10 mouse cellular contexts compared by ENCODE assay signal in genomic region chr14:99043499-99043898, GRCm38 (mm10). TPM values are rescaled to one million over a fixed set of nuclear protein-coding genes. Genes with fewer than 3 reads are reported as not detected.
DNase-seq lines count a peak whose midpoint lies in the region; ATAC-seq and TF ChIP-seq lines count a peak whose summit lies in the region.
"Had no signal": no experiment of that assay in that cellular context is flagged by ENCODE, and none has a peak within 500 bp of the region (broad histone marks: within the 10 kb centered on the region; RNA-seq: fewer than 3 reads in every experiment).

No protein-coding gene starts in this region.

- TF ChIP-seq CTCF in E14TG2a.4 (conservative IDR thresholded peaks at IDR 0.05; ENCODE audit: low read length): no peak

- H3K27ac ChIP-seq in heart, embryonic 12.5 days (ENCODE audit: poor library complexity, severe bottlenecking): no peak overlapping the region
- H3K27ac ChIP-seq in forebrain, embryonic 14.5 days (ENCODE audit: low read depth, low read length): no peak overlapping the region
- H3K27ac ChIP-seq in liver, embryonic 13.5 days: peak overlapping the region; percentile 44; the same call in 1 of the 2 replicates
- H3K27ac ChIP-seq: left cerebral cortex, adult 2 months had no signal

- H3K9ac ChIP-seq in heart, embryonic 12.5 days: peak overlapping the region; percentile 19
- H3K9ac ChIP-seq in forebrain, embryonic 14.5 days (ENCODE audit: low read length): no peak overlapping the region
- H3K9ac ChIP-seq in liver, embryonic 13.5 days: peak overlapping the region; percentile 98

- peaks cover 11% of the 10 kb centered on the region for H3K36me3 ChIP-seq in heart, embryonic 12.5 days
- peaks cover 17% of the 10 kb centered on the region for H3K36me3 ChIP-seq in E14TG2a.4 (ENCODE audit: insufficient read depth, low read length)
- peaks cover 7% of the 10 kb centered on the region; the same call in 1 of the 2 replicates for H3K36me3 ChIP-seq in forebrain, embryonic 14.5 days (ENCODE audit: control insufficient read depth, insufficient read depth, low read length)
- peaks cover 16% of the 10 kb centered on the region for H3K36me3 ChIP-seq in liver, embryonic 13.5 days

- ATAC-seq in heart, embryonic 12.5 days (ENCODE audit: insufficient number of reproducible peaks, low FRiP score): no peak
- ATAC-seq in forebrain, embryonic 14.5 days: no peak
- no peak for ATAC-seq in liver, embryonic 13.5 days (ENCODE audit: low read depth)

- H3K27me3 ChIP-seq in heart, embryonic 12.5 days (replicated peaks): no peaks in the 10 kb centered on the region
- no peaks in the 10 kb centered on the region for H3K27me3 ChIP-seq in E14TG2a.4 (ENCODE audit: insufficient read depth, low read length)
- H3K27me3 ChIP-seq in forebrain, embryonic 14.5 days (replicated peaks; ENCODE audit: control insufficient read depth, insufficient read depth, low read length): no peaks in the 10 kb centered on the region
- H3K27me3 ChIP-seq in liver, embryonic 13.5 days: no peaks in the 10 kb centered on the region

- H3K9me3 ChIP-seq in heart, embryonic 12.5 days (replicated peaks): no peaks in the 10 kb centered on the region
- H3K9me3 ChIP-seq in E14TG2a.4 (ENCODE audit: low read length): no peaks in the 10 kb centered on the region
- H3K9me3 ChIP-seq in forebrain, embryonic 14.5 days (replicated peaks; ENCODE audit: control insufficient read depth, low read length): no peaks in the 10 kb centered on the region
- H3K9me3 ChIP-seq in liver, embryonic 13.5 days (replicated peaks): no peaks in the 10 kb centered on the region

- intact Hi-C loops in heart, postnatal 25 days (cut with DNase I): no loop called here

- WGBS in heart, embryonic 12.5 days: 37% methylated on average over 1 of the region's 1 CpGs
- WGBS in forebrain, embryonic 14.5 days: 42% methylated on average over 1 of the region's 1 CpGs
- 38% methylated on average over 1 of the region's 1 CpGs for WGBS in liver, embryonic 13.5 days (ENCODE audit: insufficient replicate concordance)

- DNase-seq in heart, postnatal 25 days (ENCODE audit: low spot score): no peak
- no peak for DNase-seq in forebrain, embryonic 14.5 days (ENCODE audit: low spot score)
- DNase-seq in liver, embryonic 13.5 days: no peak
- no peak for DNase-seq in urinary bladder, postnatal 14 days (ENCODE audit: low spot score)
- no peak for DNase-seq in frontal cortex, postnatal 14 days (ENCODE audit: low spot score in 2 of 2)
- no peak for DNase-seq in MN1 (ENCODE audit: low spot score)
- DNase-seq: gastrocnemius, postnatal 10 days had no signal

- H3K4me3 ChIP-seq in heart, embryonic 12.5 days: 0 out of 2 replicates have a peak overlapping the region, but pooled peaks have one; percentile 89
- peak overlapping the region; percentile 99 for H3K4me3 ChIP-seq in E14TG2a.4 (replicated peaks; ENCODE audit: low read length)
- no peak overlapping the region for H3K4me3 ChIP-seq in forebrain, embryonic 14.5 days (ENCODE audit: low read depth, low read length)
- peak overlapping the region; percentile 97 for H3K4me3 ChIP-seq in liver, embryonic 13.5 days (replicated peaks)
- H3K4me3 ChIP-seq: left cerebral cortex, adult 2 months had no signal

- peak overlapping the region; percentile 80 for H3K4me2 ChIP-seq in heart, embryonic 12.5 days
- H3K4me2 ChIP-seq in forebrain, embryonic 14.5 days (ENCODE audit: low read length): peak overlapping the region; percentile 80
- peak overlapping the region; percentile 75 for H3K4me2 ChIP-seq in liver, embryonic 13.5 days

- peaks cover 36% of the 10 kb centered on the region for H3K4me1 ChIP-seq in heart, embryonic 12.5 days (replicated peaks)
- H3K4me1 ChIP-seq in E14TG2a.4 (replicated peaks; ENCODE audit: low read depth, low read length): peaks cover 78% of the 10 kb centered on the region
- H3K4me1 ChIP-seq in forebrain, embryonic 14.5 days (ENCODE audit: control insufficient read depth, insufficient read depth, low read length): peaks cover 14% of the 10 kb centered on the region
- H3K4me1 ChIP-seq in liver, embryonic 13.5 days (replicated peaks): peaks cover 58% of the 10 kb centered on the region

RNA-seq across cellular contexts. Expression of gene Mzt1, which starts 2.4 kb away (rescaled TPM):
- polyA plus RNA-seq in heart, embryonic 12.5 days (2016; fragmentation: Nextera tagmentation; extraction: Ambion mirVana): 104 and 105 TPM in 2 replicates
- total RNA-seq in heart, postnatal 25 days (2021): 10 to 100 TPM; 33.0 to 33.6 TPM
- polyA plus RNA-seq in forebrain, embryonic 14.5 days (2014; fragmentation: Nextera tagmentation; extraction: Ambion mirVana): 68.4 and 76.9 TPM in 2 replicates
- polyA plus RNA-seq in liver, embryonic 13.5 days (2015; fragmentation: Nextera tagmentation; extraction: Ambion mirVana): 52.1 and 63.0 TPM in 2 replicates

RNA-seq across cellular contexts. Expression of gene Bora, which starts 2.5 kb away (rescaled TPM):
- 47.0 and 48.5 TPM in 2 replicates for polyA plus RNA-seq in heart, embryonic 12.5 days (2016; fragmentation: Nextera tagmentation; extraction: Ambion mirVana)
- 1 to 10 TPM in 1 of 2 experiments, under 1 TPM in 1; 0.83 to 1.1 TPM for total RNA-seq in heart, postnatal 25 days (2021)
- 19.4 and 21.1 TPM in 2 replicates for polyA plus RNA-seq in forebrain, embryonic 14.5 days (2014; fragmentation: Nextera tagmentation; extraction: Ambion mirVana)
- 36.8 and 39.0 TPM in 2 replicates for polyA plus RNA-seq in liver, embryonic 13.5 days (2015; fragmentation: Nextera tagmentation; extraction: Ambion mirVana)

RNA-seq across cellular contexts. Expression of gene Rpl36a-ps1, which starts 49.4 kb away (rescaled TPM):
- 0.87 and 1.1 TPM in 2 replicates for polyA plus RNA-seq in heart, embryonic 12.5 days (2016; fragmentation: Nextera tagmentation; extraction: Ambion mirVana)
- total RNA-seq in heart, postnatal 25 days (2021): 1 to 10 TPM; 1.6 to 1.7 TPM
- polyA plus RNA-seq in forebrain, embryonic 14.5 days (2014; fragmentation: Nextera tagmentation; extraction: Ambion mirVana): 1.3 and 2.0 TPM in 2 replicates
- polyA plus RNA-seq in liver, embryonic 13.5 days (2015; fragmentation: Nextera tagmentation; extraction: Ambion mirVana): 0.80 and 2.4 TPM in 2 replicates

RNA-seq across cellular contexts. Expression of gene Pibf1, which starts 55.7 kb away (rescaled TPM):
- polyA plus RNA-seq in heart, embryonic 12.5 days (2016; fragmentation: Nextera tagmentation; extraction: Ambion mirVana): 17.6 and 17.9 TPM in 2 replicates
- 1 to 10 TPM; 7.4 to 7.8 TPM for total RNA-seq in heart, postnatal 25 days (2021)
- polyA plus RNA-seq in forebrain, embryonic 14.5 days (2014; fragmentation: Nextera tagmentation; extraction: Ambion mirVana): 20.2 and 21.1 TPM in 2 replicates
- 7.0 and 8.0 TPM in 2 replicates for polyA plus RNA-seq in liver, embryonic 13.5 days (2015; fragmentation: Nextera tagmentation; extraction: Ambion mirVana)

RNA-seq across cellular contexts. Expression of gene Dis3, which starts 56.1 kb away (rescaled TPM):
- polyA plus RNA-seq in heart, embryonic 12.5 days (2016; fragmentation: Nextera tagmentation; extraction: Ambion mirVana): 30.1 and 33.5 TPM in 2 replicates
- 10 to 100 TPM; 10.5 to 11.6 TPM for total RNA-seq in heart, postnatal 25 days (2021)
- 27.1 and 28.2 TPM in 2 replicates for polyA plus RNA-seq in forebrain, embryonic 14.5 days (2014; fragmentation: Nextera tagmentation; extraction: Ambion mirVana)
- 19.0 and 25.0 TPM in 2 replicates for polyA plus RNA-seq in liver, embryonic 13.5 days (2015; fragmentation: Nextera tagmentation; extraction: Ambion mirVana)
